Mouse (Mus musculus): ENCODE measurements around the gene Mtg1. TPM values are rescaled to one million over a fixed set of nuclear protein-coding genes. Genes with fewer than 3 reads are reported as not detected.

Gene Mtg1
- polyA plus RNA-seq (2015; fragmentation: Nextera tagmentation; extraction: Ambion mirVana) = 35.1 and 36.7 TPM in 2 replicates

- H3K4me3 ChIP-seq = peak within 1 kb of the TSS; percentile 63
- WGBS = 2% methylated on average over 39 of the region's 39 CpGs
- ATAC-seq (replicated peaks) = peak; percentile 98
- peak within 1 kb of the TSS; percentile 70 for H3K27ac ChIP-seq (replicated peaks)
- no peaks in the 10 kb centered on the region for H3K36me3 ChIP-seq
- H3K4me1 ChIP-seq = peaks cover 12% of the 10 kb centered on the region
- no peaks in the 10 kb centered on the region for H3K27me3 ChIP-seq
- peak within 1 kb of the TSS; percentile 68 for H3K9ac ChIP-seq (replicated peaks)
- H3K9me3 ChIP-seq = no peaks in the 10 kb centered on the region
- peak within 1 kb of the TSS; percentile 79 for H3K4me2 ChIP-seq (replicated peaks)
Measured at GRCm38 (mm10) chr7:140137135-140138020, at the start of gene Mtg1. Gene Mtg1 (plus strand): TSS chr7:140137564.

- no peaks in the 10 kb centered on the region for H3K4me1 ChIP-seq
- no peak for ATAC-seq (replicated peaks)
- 72% methylated on average over 10 of the region's 10 CpGs for WGBS
- H3K4me3 ChIP-seq = no peak overlapping the region
- no peaks in the 10 kb centered on the region for H3K36me3 ChIP-seq
- H3K27ac ChIP-seq (replicated peaks) = no peak overlapping the region
- no peaks in the 10 kb centered on the region for H3K27me3 ChIP-seq
- H3K4me2 ChIP-seq (replicated peaks) = no peak overlapping the region
- H3K9me3 ChIP-seq = no peaks in the 10 kb centered on the region
- no peak overlapping the region for H3K9ac ChIP-seq (replicated peaks)
Measured at GRCm38 (mm10) chr7:140090601-140091000, 46.8 kb upstream of the Mtg1 start.

- Histone ChIP-seq H3K4me3 (no peak within 1 kb of the TSS), H3K9ac (replicated peaks) (no peak within 1 kb of the TSS), H3K4me1 (no peaks in the 10 kb centered on the region), H3K27ac (replicated peaks) (no peak within 1 kb of the TSS), H3K36me3 (no peaks in the 10 kb centered on the region), H3K9me3 (no peaks in the 10 kb centered on the region), H3K4me2 (replicated peaks) (no peak within 1 kb of the TSS), H3K27me3 (no peaks in the 10 kb centered on the region)
- ATAC-seq (replicated peaks) = no peak
- 66% methylated on average over 5 of the region's 5 CpGs for WGBS
Measured at GRCm38 (mm10) chr7:140092924-140093528, 44.3 kb upstream of the Mtg1 start, which contains the start of gene Prap1. Gene Prap1 (plus strand): TSS chr7:140093395.

DNA sequence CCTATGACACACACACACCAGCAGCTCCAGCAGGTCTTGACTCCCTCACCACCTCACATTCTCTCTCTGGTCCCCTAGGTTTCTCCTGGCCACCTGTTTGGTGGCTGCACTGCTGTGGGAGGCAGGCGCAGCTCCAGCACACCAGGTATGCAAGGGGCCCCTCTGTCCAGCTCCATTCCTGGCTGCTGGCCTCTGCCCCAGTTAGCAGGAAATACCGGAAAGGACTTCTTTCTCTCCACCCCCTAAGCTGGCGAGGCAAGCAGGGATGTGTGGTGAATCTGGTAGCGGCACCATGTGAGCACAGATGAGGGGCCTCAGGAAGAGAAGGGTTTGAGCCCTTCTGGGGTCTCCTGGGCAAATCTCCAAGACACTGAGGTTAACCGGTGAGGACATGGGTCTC, 42.4 kb upstream of the Mtg1 start:
- Histone ChIP-seq H3K27ac (replicated peaks) (no peak overlapping the region), H3K36me3 (no peaks in the 10 kb centered on the region), H3K4me1 (no peaks in the 10 kb centered on the region), H3K9ac (replicated peaks) (no peak overlapping the region), H3K4me3 (no peak overlapping the region), H3K27me3 (no peaks in the 10 kb centered on the region), H3K9me3 (no peaks in the 10 kb centered on the region), H3K4me2 (replicated peaks) (no peak overlapping the region)
- ATAC-seq (replicated peaks) = no peak
- WGBS = 72% methylated on average over 5 of the region's 5 CpGs

DNA sequence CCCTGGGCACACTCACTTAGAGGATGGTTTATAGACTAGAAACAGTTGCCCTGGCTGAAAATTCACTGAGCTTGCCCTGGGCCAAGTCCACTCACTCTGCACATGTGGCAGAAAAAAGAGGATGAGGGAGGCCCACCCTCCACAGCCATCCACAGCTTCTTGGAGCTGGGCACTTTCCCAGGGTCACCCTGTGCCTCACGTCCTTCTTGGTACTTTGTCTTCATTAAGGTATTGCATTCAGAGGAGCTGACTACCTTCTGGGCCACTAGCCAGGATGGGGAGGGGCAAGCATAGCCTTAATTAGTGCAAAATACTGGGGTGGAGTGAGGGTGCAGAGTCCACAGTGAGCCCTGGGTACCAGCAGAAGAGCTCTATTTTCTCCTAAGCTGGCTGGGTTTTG, 41.8 kb upstream of the Mtg1 start:
- no peak overlapping the region for H3K27ac ChIP-seq (replicated peaks)

DNA sequence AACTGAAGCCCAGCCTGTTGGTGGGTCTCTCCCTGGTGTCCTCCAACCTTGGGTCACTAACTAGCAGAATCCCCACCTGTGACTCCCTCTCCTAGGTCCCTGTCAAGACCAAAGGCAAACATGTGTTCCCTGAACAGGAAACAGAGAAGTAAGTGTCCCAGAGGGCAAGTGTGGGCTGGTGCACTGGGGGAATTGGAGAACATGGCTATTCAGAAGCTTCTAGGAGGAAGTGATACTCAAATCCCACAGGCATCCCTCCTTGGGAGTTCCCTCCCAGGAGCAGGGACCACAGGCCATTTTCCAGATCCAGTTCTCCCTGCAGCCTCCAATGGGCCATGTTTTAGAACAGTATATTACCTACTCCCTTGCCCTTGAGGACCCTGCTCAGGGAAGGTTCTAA, 41.3 kb upstream of the Mtg1 start:
- no peaks in the 10 kb centered on the region for H3K4me1 ChIP-seq
- H3K4me2 ChIP-seq (replicated peaks) = no peak overlapping the region
- H3K9me3 ChIP-seq = no peaks in the 10 kb centered on the region
- no peak overlapping the region for H3K4me3 ChIP-seq
- no peaks in the 10 kb centered on the region for H3K36me3 ChIP-seq
- no peaks in the 10 kb centered on the region for H3K27me3 ChIP-seq
- H3K27ac ChIP-seq (replicated peaks) = no peak overlapping the region
- H3K9ac ChIP-seq (replicated peaks) = no peak overlapping the region
- no peak for ATAC-seq (replicated peaks)

More for the DNA sequence above, 41.8 kb upstream of the Mtg1 start:
- Histone ChIP-seq H3K4me3 (no peak overlapping the region), H3K9me3 (no peaks in the 10 kb centered on the region), H3K9ac (replicated peaks) (no peak overlapping the region), H3K4me1 (no peaks in the 10 kb centered on the region), H3K36me3 (no peaks in the 10 kb centered on the region), H3K4me2 (replicated peaks) (no peak overlapping the region), H3K27me3 (no peaks in the 10 kb centered on the region)
- no peak for ATAC-seq (replicated peaks)
- WGBS = 36% methylated on average over 1 of the region's 1 CpGs

DNA sequence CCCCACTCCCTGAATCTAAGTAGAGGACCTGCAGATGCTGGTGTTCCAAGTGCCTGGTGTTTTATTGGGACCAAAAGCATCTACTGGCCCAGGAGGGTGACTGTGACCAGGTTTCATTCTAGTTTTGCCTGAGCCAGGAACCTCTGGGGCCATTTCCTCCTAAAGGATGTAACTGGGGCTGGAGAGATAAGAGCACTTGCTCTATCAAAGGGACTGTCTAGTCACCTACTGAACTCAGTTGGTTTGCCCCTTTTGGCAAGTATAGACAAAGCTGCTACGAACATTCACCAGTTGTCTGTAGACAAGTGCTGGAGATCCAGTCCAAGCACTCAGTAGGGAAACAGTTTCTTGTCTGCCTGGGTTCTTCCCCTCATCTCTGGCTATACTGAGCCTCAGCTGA, 38.9 kb upstream of the Mtg1 start:
- ATAC-seq (replicated peaks) = no peak
- 76% methylated on average over 1 of the region's 1 CpGs for WGBS
- no peak overlapping the region for H3K9ac ChIP-seq (replicated peaks)

GRCm38 (mm10) chr7:140101498-140101897, 35.9 kb upstream of the Mtg1 start:
- peak overlapping the region; percentile 47 for H3K9ac ChIP-seq (replicated peaks)
- H3K27ac ChIP-seq (replicated peaks) = no peak overlapping the region

More for the DNA sequence above, 38.9 kb upstream of the Mtg1 start:
- Histone ChIP-seq H3K4me2 (replicated peaks) (no peak overlapping the region), H3K27ac (replicated peaks) (no peak overlapping the region), H3K36me3 (no peaks in the 10 kb centered on the region), H3K9me3 (no peaks in the 10 kb centered on the region), H3K4me1 (peaks cover 9% of the 10 kb centered on the region), H3K27me3 (no peaks in the 10 kb centered on the region), H3K4me3 (no peak overlapping the region)

DNA sequence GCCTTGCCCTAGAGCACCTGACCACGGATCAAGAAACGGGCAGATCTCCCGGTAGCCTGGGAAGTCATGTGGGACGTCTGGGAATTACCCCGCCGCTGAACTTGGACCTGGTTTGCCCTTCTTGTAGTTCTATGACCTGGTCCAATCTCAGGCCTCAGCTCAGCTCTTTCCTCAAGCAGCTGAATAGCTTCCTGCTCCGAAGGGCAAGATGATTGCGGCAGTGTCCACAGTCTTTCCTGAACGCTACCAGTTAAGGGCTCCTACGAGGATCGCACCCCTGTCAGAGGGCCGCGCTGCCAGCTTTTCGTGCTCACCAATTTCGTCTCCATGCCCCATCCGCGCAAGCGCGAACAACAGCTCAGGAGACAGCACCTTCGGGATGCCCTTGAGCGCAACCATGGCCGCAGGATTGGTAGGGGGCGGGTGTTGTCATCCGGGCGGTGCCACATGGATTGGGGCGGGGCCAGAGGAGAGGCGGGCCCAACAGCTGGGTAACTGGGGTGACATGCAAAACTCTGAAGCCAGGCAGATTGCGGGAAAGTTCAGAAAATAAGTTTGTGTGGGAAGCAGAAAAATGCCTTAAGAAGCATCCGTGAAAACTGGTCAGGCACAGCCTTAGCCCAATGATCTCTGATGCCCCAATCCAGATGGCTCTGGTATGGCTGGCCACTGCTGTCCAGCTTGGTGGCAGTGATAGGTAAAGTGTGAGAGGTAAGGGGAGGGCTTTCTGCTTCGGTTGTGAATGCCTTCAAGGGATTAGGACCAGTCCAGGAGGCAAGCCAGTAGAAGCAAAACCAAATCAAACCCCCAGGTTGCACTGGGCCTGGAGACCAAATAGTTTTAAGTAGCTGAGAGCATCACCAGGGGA, 35.1 kb upstream of the Mtg1 start, which contains the start of gene Fuom:
Gene Fuom (minus strand): TSS at position 449 of the 868 bp plus-strand sequence.
- H3K4me3 ChIP-seq = peak within 1 kb of the TSS; percentile 38
- peaks cover 13% of the 10 kb centered on the region; the same call in 1 of the 2 replicates for H3K36me3 ChIP-seq
- peak; percentile 86 for ATAC-seq (replicated peaks)
- WGBS = 2% methylated on average over 30 of the region's 30 CpGs
- H3K27me3 ChIP-seq = no peaks in the 10 kb centered on the region
- H3K27ac ChIP-seq (replicated peaks) = no peak within 1 kb of the TSS
- peak within 1 kb of the TSS; percentile 67 for H3K4me2 ChIP-seq (replicated peaks)
- no peaks in the 10 kb centered on the region for H3K9me3 ChIP-seq
- peaks cover 9% of the 10 kb centered on the region for H3K4me1 ChIP-seq
- H3K9ac ChIP-seq (replicated peaks) = peak within 1 kb of the TSS; percentile 47

More at GRCm38 (mm10) chr7:140101498-140101897, 35.9 kb upstream of the Mtg1 start:
- peaks cover 9% of the 10 kb centered on the region; the same call in 1 of the 2 replicates for H3K36me3 ChIP-seq
- no peaks in the 10 kb centered on the region for H3K9me3 ChIP-seq
- peak overlapping the region; percentile 67 for H3K4me2 ChIP-seq (replicated peaks)
- H3K4me1 ChIP-seq = peaks cover 9% of the 10 kb centered on the region
- WGBS = 72% methylated on average over 10 of the region's 10 CpGs
- H3K4me3 ChIP-seq = peak overlapping the region; percentile 38
- no peaks in the 10 kb centered on the region for H3K27me3 ChIP-seq
- no peak for ATAC-seq (replicated peaks)

- no peak overlapping the region for H3K4me3 ChIP-seq
- H3K4me2 ChIP-seq (replicated peaks) = no peak overlapping the region
- H3K9me3 ChIP-seq = no peaks in the 10 kb centered on the region
- H3K27ac ChIP-seq (replicated peaks) = no peak overlapping the region
- peaks cover 9% of the 10 kb centered on the region for H3K4me1 ChIP-seq
- H3K9ac ChIP-seq (replicated peaks) = no peak overlapping the region
- 83% methylated on average over 4 of the region's 4 CpGs for WGBS
- H3K36me3 ChIP-seq = peaks cover 24% of the 10 kb centered on the region
- ATAC-seq (replicated peaks) = no peak
- H3K27me3 ChIP-seq = no peaks in the 10 kb centered on the region
Measured at GRCm38 (mm10) chr7:140104009-140104408, 33.4 kb upstream of the Mtg1 start.

- H3K36me3 ChIP-seq = peaks cover 46% of the 10 kb centered on the region
- H3K27me3 ChIP-seq = no peaks in the 10 kb centered on the region
- H3K9me3 ChIP-seq = no peaks in the 10 kb centered on the region
- H3K4me1 ChIP-seq = peaks cover 9% of the 10 kb centered on the region
- 60% methylated on average over 3 of the region's 3 CpGs for WGBS
- ATAC-seq (replicated peaks) = no peak
- H3K9ac ChIP-seq (replicated peaks) = no peak overlapping the region
- H3K4me2 ChIP-seq (replicated peaks) = no peak overlapping the region
- no peak overlapping the region for H3K27ac ChIP-seq (replicated peaks)
- H3K4me3 ChIP-seq = no peak overlapping the region
Measured at GRCm38 (mm10) chr7:140111943-140112342, 25.4 kb upstream of the Mtg1 start.
